Mouse (Mus musculus) small intestine, adult 2 months (tissue): ENCODE data around the gene Mecr.

Experiments
- CTCF ChIP-seq: fragments of 200-500 bp; IDR thresholded peaks from 2 replicates; pipeline ENCODE4 v1.5.1; 2012; ENCODE audit warnings: low read depth, mild to moderate bottlenecking, control low read depth, inconsistent platforms, low read length, moderate library complexity, mixed read lengths; ENCODE audit not compliant: insufficient replicate concordance, insufficient read length; ENCODE audit errors: extremely low read depth
- POLR2A ChIP-seq: fragments of 200-500 bp; IDR thresholded peaks from 2 replicates; pipeline ENCODE4 v1.6.1; 2012; ENCODE audit warnings: low read depth, mild to moderate bottlenecking, control low read depth, inconsistent platforms, low read length, moderate library complexity

DNA sequence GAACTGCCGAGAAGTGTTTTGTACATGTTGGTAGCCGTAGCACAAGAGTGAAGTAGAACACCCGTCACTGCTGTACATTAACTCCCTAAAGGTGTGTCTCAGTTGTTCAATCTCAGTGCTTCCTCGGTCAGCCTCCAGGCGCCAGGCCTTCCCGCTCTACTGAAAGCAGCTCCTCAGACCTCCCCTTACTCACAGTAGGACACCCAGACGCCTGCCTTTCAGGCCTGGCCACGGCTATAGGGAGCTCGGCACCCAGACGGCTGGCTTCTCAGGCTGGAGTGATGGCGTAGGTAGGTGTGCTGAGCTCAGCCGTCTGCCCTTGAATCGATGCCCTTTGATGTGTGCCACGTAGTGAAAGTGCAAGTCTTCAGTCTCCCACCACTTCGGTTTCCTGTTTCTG, 57.8 kb downstream of the Mecr start:
- TF ChIP-seq CTCF: no peak
- no peak for TF ChIP-seq POLR2A
